Mouse (Mus musculus): ENCODE data around the gene Chchd5. TPM values are rescaled to one million over a fixed set of nuclear protein-coding genes. Genes with fewer than 3 reads are reported as not detected.

Chchd5 gene
- polyA plus RNA-seq, 1 experiment from 2014 or later: 21.8 TPM

- Histone ChIP-seq H3K4me2 (no peak overlapping the region), H3K4me3 (replicated peaks) (no peak overlapping the region), H3K4me1 (0 out of 2 replicates have a peak, but pooled peaks cover 7% of the 10 kb centered on the region), H3K27me3 (no peaks in the 10 kb centered on the region), H3K36me3 (replicated peaks) (no peaks in the 10 kb centered on the region), H3K9ac (no peak overlapping the region), H3K9me3 (no peaks in the 10 kb centered on the region), H3K27ac (no peak overlapping the region)
- WGBS: 68% methylated on average over 10 of the region's 10 CpGs
- no peak for ATAC-seq (ENCODE audit: low FRiP score)
These were observed 37.3 kb downstream of the Chchd5 start for GRCm38 (mm10) chr2:129166466-129167463.

GRCm38 (mm10) chr2:129173386-129173785 lies 43.9 kb downstream of the Chchd5 start:
- H3K36me3 ChIP-seq (replicated peaks): no peaks in the 10 kb centered on the region
- no peak overlapping the region for H3K27ac ChIP-seq
- 62% methylated on average over 10 of the region's 10 CpGs for whole genome bisulfite sequencing
- no peaks in the 10 kb centered on the region for H3K4me1 ChIP-seq
- H3K27me3 ChIP-seq: no peaks in the 10 kb centered on the region
- ATAC-seq (ENCODE audit: low FRiP score): no peak
- H3K4me3 ChIP-seq (replicated peaks): no peak overlapping the region
- no peak overlapping the region for H3K9ac ChIP-seq
- no peaks in the 10 kb centered on the region for H3K9me3 ChIP-seq
- no peak overlapping the region for H3K4me2 ChIP-seq

- WGBS: 46% methylated on average over 7 of the region's 7 CpGs
- Histone ChIP-seq H3K27me3 (no peaks in the 10 kb centered on the region), H3K9ac (no peak overlapping the region), H3K4me1 (no peaks in the 10 kb centered on the region), H3K9me3 (no peaks in the 10 kb centered on the region), H3K4me3 (replicated peaks) (no peak overlapping the region), H3K36me3 (replicated peaks) (no peaks in the 10 kb centered on the region), H3K27ac (no peak overlapping the region), H3K4me2 (no peak overlapping the region)
- no peak for ATAC-seq (ENCODE audit: low FRiP score)
These were observed 45.0 kb downstream of the Chchd5 start for GRCm38 (mm10) chr2:129174474-129174873.

GRCm38 (mm10) chr2:129175636-129176035 lies 46.1 kb downstream of the Chchd5 start:
- no peaks in the 10 kb centered on the region for H3K36me3 ChIP-seq (replicated peaks)
- no peaks in the 10 kb centered on the region for H3K4me1 ChIP-seq
- no peak for ATAC-seq (ENCODE audit: low FRiP score)
- H3K9ac ChIP-seq: no peak overlapping the region
- H3K4me3 ChIP-seq (replicated peaks): no peak overlapping the region
- WGBS: 83% methylated on average over 2 of the region's 2 CpGs
- no peaks in the 10 kb centered on the region for H3K9me3 ChIP-seq
- no peak overlapping the region for H3K4me2 ChIP-seq
- H3K27ac ChIP-seq: no peak overlapping the region
- no peaks in the 10 kb centered on the region for H3K27me3 ChIP-seq

GRCm38 (mm10) chr2:129176676-129177420 lies 47.3 kb downstream of the Chchd5 start:
- H3K4me1 ChIP-seq: no peaks in the 10 kb centered on the region
- ATAC-seq (ENCODE audit: low FRiP score): no peak
- no peak overlapping the region for H3K4me3 ChIP-seq (replicated peaks)
- H3K9me3 ChIP-seq: no peaks in the 10 kb centered on the region
- H3K4me2 ChIP-seq: no peak overlapping the region
- 75% methylated on average over 12 of the region's 12 CpGs for WGBS
- H3K36me3 ChIP-seq (replicated peaks): no peaks in the 10 kb centered on the region
- no peaks in the 10 kb centered on the region for H3K27me3 ChIP-seq
- no peak overlapping the region for H3K9ac ChIP-seq
- no peak overlapping the region for H3K27ac ChIP-seq

GRCm38 (mm10) chr2:129177661-129178060 lies 48.2 kb downstream of the Chchd5 start:
- Histone ChIP-seq H3K4me1 (no peaks in the 10 kb centered on the region), H3K4me3 (replicated peaks) (no peak overlapping the region), H3K4me2 (no peak overlapping the region), H3K27ac (no peak overlapping the region), H3K9ac (no peak overlapping the region), H3K9me3 (no peaks in the 10 kb centered on the region), H3K36me3 (replicated peaks) (no peaks in the 10 kb centered on the region), H3K27me3 (no peaks in the 10 kb centered on the region)
- 73% methylated on average over 3 of the region's 3 CpGs for WGBS
- no peak for ATAC-seq (ENCODE audit: low FRiP score)

- WGBS: 62% methylated on average over 10 of the region's 10 CpGs
These were observed 48.8 kb downstream of the Chchd5 start for GRCm38 (mm10) chr2:129178182-129178908.

GRCm38 (mm10) chr2:129179946-129180853 lies 50.7 kb downstream of the Chchd5 start:
- 85% methylated on average over 8 of the region's 8 CpGs for WGBS
- Histone ChIP-seq H3K9me3 (no peaks in the 10 kb centered on the region), H3K9ac (no peak overlapping the region), H3K27ac (no peak overlapping the region), H3K36me3 (replicated peaks) (no peaks in the 10 kb centered on the region), H3K4me2 (no peak overlapping the region), H3K27me3 (no peaks in the 10 kb centered on the region), H3K4me3 (replicated peaks) (no peak overlapping the region), H3K4me1 (no peaks in the 10 kb centered on the region)
- ATAC-seq (ENCODE audit: low FRiP score): no peak

More at GRCm38 (mm10) chr2:129178182-129178908, 48.8 kb downstream of the Chchd5 start:
- Histone ChIP-seq H3K4me3 (replicated peaks) (no peak overlapping the region), H3K4me1 (no peaks in the 10 kb centered on the region), H3K9me3 (no peaks in the 10 kb centered on the region), H3K4me2 (no peak overlapping the region), H3K27ac (no peak overlapping the region), H3K9ac (no peak overlapping the region), H3K27me3 (no peaks in the 10 kb centered on the region), H3K36me3 (replicated peaks) (no peaks in the 10 kb centered on the region)
- ATAC-seq (ENCODE audit: low FRiP score): no peak

- H3K4me1 ChIP-seq: no peaks in the 10 kb centered on the region
- no peaks in the 10 kb centered on the region for H3K9me3 ChIP-seq
- H3K4me3 ChIP-seq (replicated peaks): no peak overlapping the region
- H3K4me2 ChIP-seq: no peak overlapping the region
- no peaks in the 10 kb centered on the region for H3K36me3 ChIP-seq (replicated peaks)
- WGBS: 89% methylated on average over 5 of the region's 5 CpGs
- no peak for ATAC-seq (ENCODE audit: low FRiP score)
- H3K27ac ChIP-seq: no peak overlapping the region
- no peak overlapping the region for H3K9ac ChIP-seq
- H3K27me3 ChIP-seq: no peaks in the 10 kb centered on the region
These were observed 52.0 kb downstream of the Chchd5 start for GRCm38 (mm10) chr2:129181509-129181908.

GRCm38 (mm10) chr2:129182412-129182811 lies 52.9 kb downstream of the Chchd5 start:
- 98% methylated on average over 1 of the region's 1 CpGs for WGBS
- no peak overlapping the region for H3K9ac ChIP-seq
- H3K27me3 ChIP-seq: no peaks in the 10 kb centered on the region
- no peak for ATAC-seq (ENCODE audit: low FRiP score)
- no peak overlapping the region for H3K4me2 ChIP-seq
- no peak overlapping the region for H3K4me3 ChIP-seq (replicated peaks)
- H3K27ac ChIP-seq: no peak overlapping the region
- no peaks in the 10 kb centered on the region for H3K9me3 ChIP-seq
- no peaks in the 10 kb centered on the region for H3K4me1 ChIP-seq
- no peaks in the 10 kb centered on the region for H3K36me3 ChIP-seq (replicated peaks)

GRCm38 (mm10) chr2:129183561-129184031 lies 54.1 kb downstream of the Chchd5 start:
- no peaks in the 10 kb centered on the region for H3K27me3 ChIP-seq
- no peak overlapping the region for H3K9ac ChIP-seq
- WGBS: 83% methylated on average over 14 of the region's 14 CpGs
- no peak for ATAC-seq (ENCODE audit: low FRiP score)
- no peak overlapping the region for H3K4me3 ChIP-seq (replicated peaks)
- H3K9me3 ChIP-seq: no peaks in the 10 kb centered on the region
- H3K4me1 ChIP-seq: no peaks in the 10 kb centered on the region
- H3K27ac ChIP-seq: no peak overlapping the region
- H3K4me2 ChIP-seq: no peak overlapping the region
- no peaks in the 10 kb centered on the region for H3K36me3 ChIP-seq (replicated peaks)

Measured in forebrain, embryonic 12.5 days (tissue).